Mouse (Mus musculus) myocyte (in vitro differentiated cells): ENCODE results near the gene Cdc42ep3. TPM values are rescaled to one million over a fixed set of nuclear protein-coding genes. Genes with fewer than 3 reads are reported as not detected.

Experiments
- H3K27me3 ChIP-seq: one replicate; pipeline ENCODE4 v1.6.1; 2011; ENCODE audit not compliant: control insufficient read depth, insufficient read depth, insufficient read length
- H3K36me3 ChIP-seq: one replicate; pipeline ENCODE4 v1.6.1; 2011; ENCODE audit not compliant: control insufficient read depth, insufficient read depth
- H3K4me2 ChIP-seq: one replicate; pipeline ENCODE4 v1.6.1; 2011; ENCODE audit warnings: low read depth, control low read depth
- H3K4me3 ChIP-seq: one replicate; pipeline ENCODE4 v1.5.1; 2011; ENCODE audit warnings: mild to moderate bottlenecking, control low read depth, moderate library complexity
- H3K79me2 ChIP-seq: one replicate; pipeline ENCODE4 v1.6.1; 2011; ENCODE audit not compliant: control insufficient read depth, insufficient read depth
- H3ac ChIP-seq: one replicate; pipeline ENCODE4 v1.6.1; 2011; ENCODE audit not compliant: control insufficient read depth, insufficient read length
- CEBPB ChIP-seq: IDR thresholded peaks from 2 replicates; pipeline ENCODE4 v1.6.1; 2011; ENCODE audit warnings: mild to moderate bottlenecking, moderate library complexity; ENCODE audit not compliant: poor library complexity, insufficient read depth, severe bottlenecking
- E2F4 ChIP-seq: IDR thresholded peaks from one replicate; pipeline ENCODE4 v1.6.1; 2011; ENCODE audit warnings: mild to moderate bottlenecking, control low read depth, moderate library complexity; ENCODE audit not compliant: insufficient read depth
- MAX ChIP-seq: IDR thresholded peaks from one replicate; pipeline ENCODE4 v1.6.1; 2011; ENCODE audit warnings: low read depth, mild to moderate bottlenecking, control low read depth
- MYOD1 ChIP-seq, 3 experiments: IDR thresholded peaks; one replicate each; pipeline ENCODE4 v1.6.1; 2011; ENCODE audit warnings: control low read depth in 2 of 3, low read depth in 2 of 3, mild to moderate bottlenecking in 2 of 3, moderate library complexity in 1 of 3; ENCODE audit not compliant: insufficient read length in 2 of 3, control insufficient read depth in 1 of 3
- MYOG ChIP-seq, 3 experiments: IDR thresholded peaks; one replicate each; pipeline ENCODE4 v1.6.1; 2011; ENCODE audit warnings: control low read depth in 2 of 3, low read depth in 2 of 3, mild to moderate bottlenecking in 2 of 3; ENCODE audit not compliant: insufficient read length in 2 of 3, control insufficient read depth in 1 of 3, insufficient read depth in 1 of 3
- POLR2A ChIP-seq: IDR thresholded peaks from one replicate; pipeline ENCODE4 v1.6.1; 2011; ENCODE audit warnings: low read depth, mild to moderate bottlenecking, control low read depth, moderate library complexity; ENCODE audit not compliant: insufficient read length
- POLR2AphosphoS2 ChIP-seq: IDR thresholded peaks from one replicate; pipeline ENCODE4 v1.6.1; 2011; ENCODE audit warnings: low read depth, control low read depth; ENCODE audit not compliant: insufficient read length
- REST ChIP-seq: IDR thresholded peaks from one replicate; pipeline ENCODE4 v1.6.1; 2011; ENCODE audit warnings: mild to moderate bottlenecking, control low read depth, moderate library complexity; ENCODE audit not compliant: insufficient read depth, insufficient read length
- SRF ChIP-seq: IDR thresholded peaks from one replicate; pipeline ENCODE4 v1.6.1; 2011; ENCODE audit warnings: low read depth; ENCODE audit not compliant: control insufficient read depth, insufficient read length
- TCF12 ChIP-seq: IDR thresholded peaks from one replicate; pipeline ENCODE4 v1.6.1; 2011; ENCODE audit warnings: mild to moderate bottlenecking, control low read depth; ENCODE audit not compliant: poor library complexity, insufficient read depth, severe bottlenecking
- TCF3 ChIP-seq: IDR thresholded peaks from one replicate; pipeline ENCODE4 v1.6.1; 2011; ENCODE audit warnings: low read depth, control low read depth; ENCODE audit not compliant: insufficient read length
- USF1 ChIP-seq: IDR thresholded peaks from one replicate; pipeline ENCODE4 v1.6.1; 2011; ENCODE audit warnings: low read depth, mild to moderate bottlenecking, control low read depth, moderate library complexity
- polyA plus RNA-seq: library from polyadenylated mRNA; unstranded; fragments of >200 nt; fragmentation: generic; extraction: Trizol; gene quantifications from one replicate; pipeline ENCODE4 v1.2.1, GENCODE M21; 2012; ENCODE audit warnings: missing spikeins

The Cdc42ep3 gene
- polyA plus RNA-seq, 1 experiment: 42.8 TPM

GRCm38 (mm10) chr17:79376434-79377210 is 21.7 kb upstream of the Cdc42ep3 start:
- Histone ChIP-seq H3K4me2 (no peak overlapping the region), H3K79me2 (no peaks in the 10 kb centered on the region), H3ac (no peak overlapping the region), H3K27me3 (no peaks in the 10 kb centered on the region), H3K4me3 (no peak overlapping the region), H3K36me3 (no peaks in the 10 kb centered on the region)
- TF ChIP-seq SRF (no peak), REST (no peak), MYOG (IDR thresholded peaks at IDR 0.05; ENCODE audit: control insufficient read depth in 1 of 3, insufficient read depth in 1 of 3, insufficient read length in 2 of 3, low read depth in 2 of 3) (no peak), USF1 (no peak), TCF3 (no peak), E2F4 (no peak), TCF12 (no peak), POLR2AphosphoS2 (no peak), CEBPB (no peak), POLR2A (no peak), MYOD1 (IDR thresholded peaks at IDR 0.05; ENCODE audit: control insufficient read depth in 1 of 3, insufficient read length in 2 of 3, low read depth in 2 of 3) (no peak), MAX (no peak)

- H3K4me2 ChIP-seq: peak overlapping the region; percentile 28
- no peak overlapping the region for H3K4me3 ChIP-seq
- H3K36me3 ChIP-seq: no peaks in the 10 kb centered on the region
- H3K79me2 ChIP-seq: no peaks in the 10 kb centered on the region
- H3ac ChIP-seq: no peak overlapping the region
- H3K27me3 ChIP-seq: no peaks in the 10 kb centered on the region
- no peak for TF ChIP-seq CEBPB
- peak; percentile 72 for TF ChIP-seq SRF
Measured at GRCm38 (mm10) chr17:79372973-79373372, 18.1 kb upstream of the Cdc42ep3 start.

- Histone ChIP-seq H3K4me3 (no peak overlapping the region), H3K27me3 (no peaks in the 10 kb centered on the region), H3K79me2 (no peaks in the 10 kb centered on the region), H3ac (no peak overlapping the region), H3K36me3 (no peaks in the 10 kb centered on the region), H3K4me2 (no peak overlapping the region)
- no peak for TF ChIP-seq E2F4
- no peak for TF ChIP-seq SRF
- no peak for TF ChIP-seq POLR2A
- no peak for TF ChIP-seq MAX
- TF ChIP-seq REST: no peak
- TF ChIP-seq POLR2AphosphoS2: no peak
- TF ChIP-seq TCF12: peak; percentile 78
- no peak for TF ChIP-seq CEBPB
- no peak for TF ChIP-seq USF1
- TF ChIP-seq MYOG (IDR thresholded peaks at IDR 0.05; ENCODE audit: control insufficient read depth in 1 of 3, insufficient read depth in 1 of 3, insufficient read length in 2 of 3, low read depth in 2 of 3): peak; percentile 25 to 93 (median 42)
- TF ChIP-seq MYOD1 (IDR thresholded peaks at IDR 0.05; ENCODE audit: control insufficient read depth in 1 of 3, insufficient read length in 2 of 3, low read depth in 2 of 3): peak; percentile 47 to 99 (median 96)
- peak; percentile 52 for TF ChIP-seq TCF3
Measured at GRCm38 (mm10) chr17:79364749-79365450, 10.0 kb upstream of the Cdc42ep3 start.

- H3K4me3 ChIP-seq: peak overlapping the region; percentile 97
- H3K79me2 ChIP-seq: peaks cover 36% of the 10 kb centered on the region
- peak overlapping the region; percentile 88 for H3K4me2 ChIP-seq
- TF ChIP-seq REST (no peak), TCF3 (no peak), MYOD1 (IDR thresholded peaks at IDR 0.05; ENCODE audit: control insufficient read depth in 1 of 3, insufficient read length in 2 of 3, low read depth in 2 of 3) (no peak), USF1 (no peak), MAX (no peak)
- no peaks in the 10 kb centered on the region for H3K27me3 ChIP-seq
- peak overlapping the region; percentile 57 for H3ac ChIP-seq
- H3K36me3 ChIP-seq: peaks cover 4% of the 10 kb centered on the region
Measured at GRCm38 (mm10) chr17:79356071-79356601, 1.2 kb upstream of the Cdc42ep3 start.
